Mouse (Mus musculus) myocyte (in vitro differentiated cells): ENCODE measurements around the gene Pacrg.

Experiments
- CEBPB ChIP-seq: IDR thresholded peaks from 2 replicates; pipeline ENCODE4 v1.6.1; 2011; ENCODE audit warnings: mild to moderate bottlenecking, moderate library complexity; ENCODE audit not compliant: poor library complexity, insufficient read depth, severe bottlenecking
- MAX ChIP-seq: IDR thresholded peaks from one replicate; pipeline ENCODE4 v1.6.1; 2011; ENCODE audit warnings: low read depth, mild to moderate bottlenecking, control low read depth
- POLR2A ChIP-seq: IDR thresholded peaks from one replicate; pipeline ENCODE4 v1.6.1; 2011; ENCODE audit warnings: low read depth, mild to moderate bottlenecking, control low read depth, moderate library complexity; ENCODE audit not compliant: insufficient read length
- POLR2AphosphoS2 ChIP-seq: IDR thresholded peaks from one replicate; pipeline ENCODE4 v1.6.1; 2011; ENCODE audit warnings: low read depth, control low read depth; ENCODE audit not compliant: insufficient read length
- REST ChIP-seq: IDR thresholded peaks from one replicate; pipeline ENCODE4 v1.6.1; 2011; ENCODE audit warnings: mild to moderate bottlenecking, control low read depth, moderate library complexity; ENCODE audit not compliant: insufficient read depth, insufficient read length
- TCF12 ChIP-seq: IDR thresholded peaks from one replicate; pipeline ENCODE4 v1.6.1; 2011; ENCODE audit warnings: mild to moderate bottlenecking, control low read depth; ENCODE audit not compliant: poor library complexity, insufficient read depth, severe bottlenecking
- TCF3 ChIP-seq: IDR thresholded peaks from one replicate; pipeline ENCODE4 v1.6.1; 2011; ENCODE audit warnings: low read depth, control low read depth; ENCODE audit not compliant: insufficient read length
- USF1 ChIP-seq: IDR thresholded peaks from one replicate; pipeline ENCODE4 v1.6.1; 2011; ENCODE audit warnings: low read depth, mild to moderate bottlenecking, control low read depth, moderate library complexity

DNA sequence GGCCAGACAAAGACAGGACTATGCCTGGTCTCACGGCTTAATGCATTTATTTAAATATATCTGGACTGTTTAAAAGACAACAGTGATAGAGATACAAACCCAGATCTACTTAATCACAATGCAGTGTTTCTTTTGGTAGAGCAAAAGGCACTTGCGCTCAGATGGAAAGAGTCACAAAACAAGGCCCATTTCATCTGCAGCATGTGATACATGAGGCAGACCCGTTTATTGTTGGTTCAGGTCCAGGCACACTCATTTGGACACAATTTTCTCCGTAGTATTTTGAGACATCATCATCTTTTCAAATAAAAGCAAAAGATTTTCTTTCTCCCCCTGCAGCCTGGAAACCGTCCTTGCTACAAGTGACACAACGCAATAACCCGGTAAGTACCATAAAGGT, 384.1 kb downstream of the Pacrg start:
- no peak for TF ChIP-seq TCF3
- TF ChIP-seq POLR2A: no peak
- no peak for TF ChIP-seq MAX
- no peak for TF ChIP-seq CEBPB
- no peak for TF ChIP-seq REST
- TF ChIP-seq TCF12: no peak
- no peak for TF ChIP-seq POLR2AphosphoS2
- TF ChIP-seq USF1: no peak
